Mouse (Mus musculus): ENCODE results near the gene Mmrn2.

DNA sequence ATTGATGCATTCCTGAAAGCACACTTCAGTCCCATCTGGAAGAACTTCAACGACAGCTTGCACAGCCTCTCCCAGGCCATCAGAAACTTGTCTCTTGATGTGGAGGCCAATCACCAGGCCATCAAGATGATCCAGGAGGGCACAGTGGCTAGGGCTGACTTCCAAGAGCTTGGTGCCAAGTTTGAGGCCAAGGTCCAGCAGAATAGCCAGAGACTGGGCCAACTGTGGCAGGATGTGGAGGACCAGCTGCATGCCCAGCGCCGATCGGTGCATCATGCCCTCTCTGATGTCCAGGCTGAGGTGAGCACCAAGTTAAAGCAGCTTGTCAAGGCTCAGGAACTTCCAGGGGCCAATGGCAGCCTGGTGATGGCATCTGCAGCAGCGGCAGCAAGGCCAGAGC lies 22.6 kb downstream of the Mmrn2 start:
- TF ChIP-seq POLR2A (IDR thresholded peaks at IDR 0.05; ENCODE audit: low read depth, low read length) (no peak), CTCF (conservative IDR thresholded peaks at IDR 0.05; ENCODE audit: insufficient read depth, insufficient read length, low read depth, low read length) (no peak)
